Mouse (Mus musculus): ENCODE data around the gene Thbs3. TPM values are rescaled to one million over a fixed set of nuclear protein-coding genes. Genes with fewer than 3 reads are reported as not detected.

Gene Thbs3
- polyA plus RNA-seq, 1 experiment from 2014 or later: 17.5 TPM

DNA sequence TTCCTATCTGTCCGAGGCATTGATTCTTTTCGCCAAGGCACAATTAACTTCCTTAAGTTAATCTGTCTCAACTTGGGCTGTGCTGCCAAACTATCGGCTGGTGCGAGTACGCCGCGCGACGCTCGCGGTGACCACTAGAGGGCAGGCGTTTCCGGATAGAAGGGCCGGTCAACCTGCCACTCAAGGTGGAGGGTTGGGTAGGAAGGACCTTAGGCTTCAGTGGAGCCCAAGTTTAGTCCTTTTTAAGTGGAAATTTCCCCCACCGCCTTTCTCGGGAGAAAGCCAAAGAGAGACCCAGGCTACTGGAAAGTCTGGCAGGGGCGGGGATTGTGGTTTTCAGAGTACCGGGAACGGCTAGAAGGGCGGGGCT is 13.2 kb downstream of the Thbs3 start:
- Histone ChIP-seq H3K9ac (peak overlapping the region; percentile 56; the same call in 1 of the 2 replicates), H3K4me3 (peak overlapping the region; percentile 55), H3K4me2 (peak overlapping the region; percentile 66), H3K9me3 (replicated peaks) (no peaks in the 10 kb centered on the region), H3K27ac (peak overlapping the region; percentile 56), H3K36me3 (no peaks in the 10 kb centered on the region), H3K4me1 (replicated peaks) (peaks cover 22% of the 10 kb centered on the region), H3K27me3 (peaks cover 32% of the 10 kb centered on the region)
- WGBS: under 1% methylated on average over 20 of the region's 20 CpGs
- peak; percentile 63 for ATAC-seq (replicated peaks; ENCODE audit: insufficient number of reproducible peaks, insufficient read depth, low FRiP score, low read depth)

DNA sequence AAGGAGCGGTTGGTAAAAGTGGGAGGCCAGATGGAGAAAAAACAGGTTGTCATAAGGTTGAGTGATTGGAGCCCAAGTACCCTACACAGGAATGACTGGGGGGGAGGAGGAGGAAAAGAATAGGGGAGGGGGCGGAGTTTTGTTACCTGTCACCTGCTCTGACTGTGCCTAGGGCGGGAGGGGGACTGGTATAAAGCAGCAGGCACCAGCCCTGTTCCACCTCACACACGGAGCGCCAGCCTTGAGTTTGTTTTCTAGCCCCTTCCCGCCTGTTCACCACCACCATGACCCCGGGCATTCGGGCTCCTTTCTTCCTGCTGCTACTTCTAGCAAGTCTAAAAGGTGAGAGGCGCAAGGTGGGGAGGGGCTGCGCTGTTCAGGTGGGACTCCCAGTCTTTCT is 13.9 kb downstream of the Thbs3 start, which contains the start of gene Muc1:
TSS of gene Muc1 (plus strand) at position 222 of the 400 bp plus-strand sequence.
- H3K36me3 ChIP-seq: no peaks in the 10 kb centered on the region
- peak within 1 kb of the TSS; percentile 56; the same call in 1 of the 2 replicates for H3K9ac ChIP-seq
- 36% methylated on average over 10 of the region's 10 CpGs for WGBS
- peak within 1 kb of the TSS; percentile 66 for H3K4me2 ChIP-seq
- peak within 1 kb of the TSS; percentile 56 for H3K27ac ChIP-seq
- peaks cover 32% of the 10 kb centered on the region for H3K27me3 ChIP-seq
- H3K4me3 ChIP-seq: peak within 1 kb of the TSS; percentile 55
- no peak for ATAC-seq (replicated peaks; ENCODE audit: insufficient number of reproducible peaks, insufficient read depth, low FRiP score, low read depth)
- H3K4me1 ChIP-seq (replicated peaks): peaks cover 29% of the 10 kb centered on the region
- no peaks in the 10 kb centered on the region for H3K9me3 ChIP-seq (replicated peaks)

DNA sequence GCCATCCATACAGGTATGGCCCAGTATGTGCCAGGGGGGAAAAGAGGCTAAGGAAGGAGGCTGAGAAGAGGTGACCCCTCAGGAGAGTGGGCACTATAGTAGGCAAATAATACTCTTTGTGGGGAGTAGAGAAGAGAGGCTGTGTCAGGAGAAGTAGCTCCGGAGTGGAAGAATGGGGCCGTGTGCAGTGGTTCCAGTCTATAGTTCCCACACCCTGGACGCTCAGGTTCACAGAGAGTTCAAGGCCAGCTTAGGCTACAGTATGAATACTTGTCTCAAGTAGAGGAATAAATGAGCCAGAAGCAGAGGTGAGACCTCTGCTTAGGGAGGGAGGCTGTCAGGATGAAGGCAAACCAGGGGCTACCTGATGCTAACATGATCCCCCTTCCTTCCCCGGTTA is 14.3 kb downstream of the Thbs3 start:
- Histone ChIP-seq H3K4me2 (0 out of 2 replicates have a peak overlapping the region, but pooled peaks have one; percentile 66), H3K9ac (no peak overlapping the region), H3K27me3 (peaks cover 32% of the 10 kb centered on the region), H3K36me3 (no peaks in the 10 kb centered on the region), H3K9me3 (replicated peaks) (no peaks in the 10 kb centered on the region), H3K4me1 (replicated peaks) (peaks cover 33% of the 10 kb centered on the region), H3K27ac (no peak overlapping the region), H3K4me3 (no peak overlapping the region)
- no peak for ATAC-seq (replicated peaks; ENCODE audit: insufficient number of reproducible peaks, insufficient read depth, low FRiP score, low read depth)
- 59% methylated on average over 4 of the region's 4 CpGs for WGBS

DNA sequence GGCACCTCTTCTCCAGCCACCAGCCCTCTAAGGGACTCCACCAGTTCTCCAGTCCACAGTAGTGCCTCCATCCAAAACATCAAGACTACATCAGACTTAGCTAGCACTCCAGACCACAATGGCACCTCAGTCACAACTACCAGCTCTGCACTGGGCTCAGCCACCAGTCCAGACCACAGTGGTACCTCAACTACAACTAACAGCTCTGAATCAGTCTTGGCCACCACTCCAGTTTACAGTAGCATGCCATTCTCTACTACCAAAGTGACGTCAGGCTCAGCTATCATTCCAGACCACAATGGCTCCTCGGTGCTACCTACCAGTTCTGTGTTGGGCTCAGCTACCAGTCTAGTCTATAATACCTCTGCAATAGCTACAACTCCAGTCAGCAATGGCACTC is 15.6 kb downstream of the Thbs3 start:
- no peaks in the 10 kb centered on the region for H3K36me3 ChIP-seq
- no peak overlapping the region for H3K4me3 ChIP-seq
- no peak overlapping the region for H3K4me2 ChIP-seq
- 71% methylated on average over 2 of the region's 2 CpGs for WGBS
- H3K27ac ChIP-seq: no peak overlapping the region
- peaks cover 33% of the 10 kb centered on the region for H3K4me1 ChIP-seq (replicated peaks)
- no peak for ATAC-seq (replicated peaks; ENCODE audit: insufficient number of reproducible peaks, insufficient read depth, low FRiP score, low read depth)
- no peak overlapping the region for H3K9ac ChIP-seq
- H3K9me3 ChIP-seq (replicated peaks): no peaks in the 10 kb centered on the region
- peaks cover 32% of the 10 kb centered on the region for H3K27me3 ChIP-seq

DNA sequence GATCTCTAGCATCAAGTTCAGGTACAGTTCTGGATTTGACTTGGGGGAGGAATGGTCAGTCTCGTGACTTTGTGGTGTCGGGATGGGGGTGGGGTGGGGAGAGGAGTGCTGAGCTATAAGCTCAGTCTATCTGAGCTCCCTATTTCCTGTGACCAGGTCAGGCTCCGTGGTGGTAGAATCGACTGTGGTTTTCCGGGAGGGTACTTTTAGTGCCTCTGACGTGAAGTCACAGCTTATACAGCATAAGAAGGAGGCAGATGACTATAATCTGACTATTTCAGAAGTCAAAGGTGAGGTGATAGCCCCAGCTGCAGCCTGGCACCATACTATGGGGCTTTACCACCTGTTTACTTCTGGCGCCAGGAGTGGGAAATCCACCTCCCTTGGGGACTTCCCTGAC is 16.4 kb downstream of the Thbs3 start:
- no peak overlapping the region for H3K4me2 ChIP-seq
- peaks cover 25% of the 10 kb centered on the region for H3K27me3 ChIP-seq
- no peaks in the 10 kb centered on the region for H3K9me3 ChIP-seq (replicated peaks)
- H3K36me3 ChIP-seq: no peaks in the 10 kb centered on the region
- H3K27ac ChIP-seq: no peak overlapping the region
- 48% methylated on average over 7 of the region's 7 CpGs for WGBS
- no peak overlapping the region for H3K9ac ChIP-seq
- H3K4me3 ChIP-seq: no peak overlapping the region
- ATAC-seq (replicated peaks; ENCODE audit: insufficient number of reproducible peaks, insufficient read depth, low FRiP score, low read depth): no peak
- peaks cover 33% of the 10 kb centered on the region for H3K4me1 ChIP-seq (replicated peaks)

DNA sequence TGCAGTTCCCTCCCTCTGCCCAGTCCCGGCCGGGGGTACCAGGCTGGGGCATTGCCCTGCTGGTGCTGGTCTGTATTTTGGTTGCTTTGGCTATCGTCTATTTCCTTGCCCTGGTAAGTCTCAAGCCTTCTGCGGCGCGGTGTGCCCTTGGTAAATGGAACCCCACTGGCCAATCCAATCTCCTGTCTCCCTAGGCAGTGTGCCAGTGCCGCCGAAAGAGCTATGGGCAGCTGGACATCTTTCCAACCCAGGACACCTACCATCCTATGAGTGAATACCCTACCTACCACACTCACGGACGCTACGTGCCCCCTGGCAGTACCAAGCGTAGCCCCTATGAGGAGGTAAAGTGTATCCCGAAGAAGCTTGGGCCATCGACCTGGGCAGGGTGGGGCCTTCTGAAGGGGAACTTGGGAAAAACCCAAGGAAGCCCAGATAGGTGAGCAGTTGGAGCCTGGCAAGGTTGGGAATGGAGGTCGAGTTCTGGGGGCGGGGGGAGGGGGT is 16.8 kb downstream of the Thbs3 start:
- ATAC-seq (replicated peaks; ENCODE audit: insufficient number of reproducible peaks, insufficient read depth, low FRiP score, low read depth): no peak
- Histone ChIP-seq H3K27ac (no peak overlapping the region), H3K9me3 (replicated peaks) (no peaks in the 10 kb centered on the region), H3K4me1 (replicated peaks) (peaks cover 31% of the 10 kb centered on the region), H3K9ac (no peak overlapping the region), H3K27me3 (peaks cover 23% of the 10 kb centered on the region), H3K36me3 (no peaks in the 10 kb centered on the region), H3K4me3 (no peak overlapping the region), H3K4me2 (no peak overlapping the region)
- WGBS: 72% methylated on average over 16 of the region's 16 CpGs

DNA sequence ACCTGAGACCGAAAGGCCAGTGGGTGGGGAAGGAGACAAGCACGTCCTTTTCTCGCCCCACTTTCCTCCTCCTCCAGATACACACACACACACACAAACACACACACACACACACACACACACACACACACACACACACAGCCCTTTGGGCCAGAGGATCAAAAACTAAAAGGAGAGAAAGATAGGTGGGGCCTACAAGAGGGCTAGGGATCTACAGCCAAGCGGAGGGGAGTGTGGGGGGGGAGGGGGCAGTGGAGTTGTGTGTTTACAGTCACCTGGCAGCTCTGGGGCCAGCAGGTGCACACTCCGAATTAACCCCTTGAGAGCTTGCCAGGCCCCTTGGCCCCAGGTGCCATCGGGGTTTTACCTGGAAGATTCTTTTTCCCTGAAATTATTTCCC is 17.6 kb downstream of the Thbs3 start:
- H3K27ac ChIP-seq: no peak overlapping the region
- 70% methylated on average over 6 of the region's 6 CpGs for WGBS

DNA sequence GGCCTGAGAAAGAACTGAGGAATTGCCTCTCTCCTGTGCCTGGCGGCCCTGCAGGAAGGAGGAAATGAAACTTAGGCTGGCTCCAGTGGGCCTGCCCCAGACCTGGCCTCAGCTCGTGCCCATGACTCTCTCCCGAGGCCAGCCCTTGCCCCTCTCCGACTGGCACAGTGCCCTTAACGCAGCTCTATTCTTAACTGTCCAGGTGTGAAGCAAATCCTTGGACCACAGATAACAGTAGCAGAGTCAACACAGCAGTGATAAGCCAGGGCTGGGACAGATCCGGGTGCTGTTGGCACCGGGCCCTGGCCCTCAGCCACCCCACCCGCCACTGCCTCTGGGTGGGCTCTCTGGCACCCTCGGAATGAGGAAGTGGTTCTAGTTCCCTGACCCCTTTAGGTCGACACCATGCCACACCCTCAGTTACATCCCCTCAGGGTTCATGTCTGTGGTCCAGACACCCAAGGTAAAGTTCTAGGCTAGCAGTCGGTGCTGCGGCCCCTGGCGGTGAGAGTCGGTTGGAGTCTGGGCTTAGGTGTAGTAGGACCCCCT is 18.7 kb downstream of the Thbs3 start:
- peaks cover 26% of the 10 kb centered on the region for H3K27me3 ChIP-seq

More for the DNA sequence above, 17.6 kb downstream of the Thbs3 start:
- Histone ChIP-seq H3K4me2 (no peak overlapping the region), H3K27me3 (peaks cover 23% of the 10 kb centered on the region), H3K9ac (no peak overlapping the region), H3K4me1 (replicated peaks) (peaks cover 24% of the 10 kb centered on the region), H3K9me3 (replicated peaks) (no peaks in the 10 kb centered on the region), H3K4me3 (no peak overlapping the region), H3K36me3 (no peaks in the 10 kb centered on the region)
- ATAC-seq (replicated peaks; ENCODE audit: insufficient number of reproducible peaks, insufficient read depth, low FRiP score, low read depth): no peak

DNA sequence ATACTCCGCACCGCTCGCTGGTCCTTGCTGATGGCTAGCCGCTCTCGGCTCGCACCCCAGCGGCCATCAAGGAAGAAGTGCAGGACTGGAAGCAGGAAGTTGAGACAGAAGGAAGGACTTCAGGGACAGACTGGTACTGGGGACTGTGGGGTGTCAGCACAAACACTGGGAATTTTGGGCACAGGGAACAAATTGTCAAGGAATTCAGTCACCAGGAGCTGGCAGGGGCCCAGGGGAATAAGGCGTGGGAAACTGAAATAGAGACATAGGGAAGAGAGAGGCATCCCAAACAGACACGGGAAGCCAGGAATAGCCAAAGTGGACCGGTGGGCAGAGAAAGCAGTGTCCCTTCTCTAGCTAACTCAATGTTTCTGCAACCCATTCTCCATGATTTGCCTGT is 21.5 kb downstream of the Thbs3 start:
- ATAC-seq (replicated peaks; ENCODE audit: insufficient number of reproducible peaks, insufficient read depth, low FRiP score, low read depth): no peak
- WGBS: 86% methylated on average over 10 of the region's 10 CpGs
- peaks cover 11% of the 10 kb centered on the region for H3K27me3 ChIP-seq

More for the DNA sequence above, 18.7 kb downstream of the Thbs3 start:
- peak overlapping the region; percentile 55 for H3K27ac ChIP-seq
- 41% methylated on average over 14 of the region's 14 CpGs for WGBS
- no peaks in the 10 kb centered on the region for H3K36me3 ChIP-seq
- no peaks in the 10 kb centered on the region for H3K9me3 ChIP-seq (replicated peaks)
- H3K4me2 ChIP-seq: peak overlapping the region; percentile 19
- H3K9ac ChIP-seq: no peak overlapping the region
- ATAC-seq (replicated peaks; ENCODE audit: insufficient number of reproducible peaks, insufficient read depth, low FRiP score, low read depth): peak; percentile 54; the same call in 1 of the 2 replicates
- H3K4me1 ChIP-seq (replicated peaks): peaks cover 16% of the 10 kb centered on the region
- no peak overlapping the region for H3K4me3 ChIP-seq

DNA sequence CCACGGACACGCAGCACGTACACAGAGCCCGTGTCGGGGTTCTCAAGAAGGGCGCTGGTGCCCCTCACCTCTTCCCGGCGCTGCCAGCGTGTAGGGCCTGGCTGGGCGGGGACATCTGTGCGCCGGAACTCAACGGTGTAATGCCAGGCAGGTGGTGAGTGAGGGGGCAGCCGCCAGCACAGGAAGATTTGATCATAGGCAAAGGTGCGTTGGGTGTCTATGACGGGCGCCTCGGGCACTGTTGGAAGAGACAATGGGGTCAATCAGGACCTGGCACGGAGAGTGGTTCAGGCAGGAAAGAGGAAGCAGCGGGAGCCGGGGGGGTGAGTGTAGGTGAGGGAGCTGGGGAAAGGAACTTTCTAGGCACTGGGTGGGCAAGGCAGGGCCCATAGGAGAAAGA is 22.7 kb downstream of the Thbs3 start:
- Histone ChIP-seq H3K27me3 (peaks cover 11% of the 10 kb centered on the region), H3K9ac (no peak overlapping the region), H3K9me3 (replicated peaks) (no peaks in the 10 kb centered on the region), H3K4me3 (no peak overlapping the region), H3K27ac (no peak overlapping the region), H3K4me1 (replicated peaks) (peaks cover 15% of the 10 kb centered on the region), H3K36me3 (no peaks in the 10 kb centered on the region), H3K4me2 (no peak overlapping the region)
- ATAC-seq (replicated peaks; ENCODE audit: insufficient number of reproducible peaks, insufficient read depth, low FRiP score, low read depth): no peak
- 90% methylated on average over 21 of the region's 21 CpGs for WGBS

More for the DNA sequence above, 21.5 kb downstream of the Thbs3 start:
- no peak overlapping the region for H3K4me3 ChIP-seq
- H3K4me2 ChIP-seq: no peak overlapping the region
- no peak overlapping the region for H3K27ac ChIP-seq
- peaks cover 16% of the 10 kb centered on the region for H3K4me1 ChIP-seq (replicated peaks)
- H3K36me3 ChIP-seq: no peaks in the 10 kb centered on the region
- no peak overlapping the region for H3K9ac ChIP-seq
- H3K9me3 ChIP-seq (replicated peaks): no peaks in the 10 kb centered on the region

DNA sequence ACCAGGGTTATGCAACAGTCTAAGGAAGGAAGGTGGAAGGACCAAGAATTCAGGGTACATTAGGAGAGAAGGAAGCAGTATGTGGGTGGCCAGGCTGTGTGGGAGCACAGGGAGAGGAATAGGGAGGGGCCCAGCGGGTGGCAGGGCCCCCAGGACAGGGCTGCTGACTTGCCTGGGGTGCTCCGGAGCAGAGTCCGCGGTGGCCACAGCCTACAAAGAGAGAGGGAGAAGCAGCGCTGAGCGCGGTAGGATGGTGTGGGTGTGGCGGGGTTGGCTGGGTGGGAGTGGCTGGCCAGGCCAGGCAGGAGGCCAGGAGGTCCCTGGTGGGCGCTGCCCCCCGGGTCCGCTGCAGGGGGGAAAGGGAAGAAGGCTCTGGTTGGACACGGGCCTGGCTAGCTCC is 23.5 kb downstream of the Thbs3 start:
- Histone ChIP-seq H3K9ac (no peak overlapping the region), H3K27ac (no peak overlapping the region), H3K4me3 (no peak overlapping the region), H3K4me2 (no peak overlapping the region), H3K9me3 (replicated peaks) (no peaks in the 10 kb centered on the region), H3K27me3 (peaks cover 14% of the 10 kb centered on the region), H3K36me3 (no peaks in the 10 kb centered on the region), H3K4me1 (replicated peaks) (peaks cover 10% of the 10 kb centered on the region)
- ATAC-seq (replicated peaks; ENCODE audit: insufficient number of reproducible peaks, insufficient read depth, low FRiP score, low read depth): no peak
- 61% methylated on average over 12 of the region's 12 CpGs for WGBS

DNA sequence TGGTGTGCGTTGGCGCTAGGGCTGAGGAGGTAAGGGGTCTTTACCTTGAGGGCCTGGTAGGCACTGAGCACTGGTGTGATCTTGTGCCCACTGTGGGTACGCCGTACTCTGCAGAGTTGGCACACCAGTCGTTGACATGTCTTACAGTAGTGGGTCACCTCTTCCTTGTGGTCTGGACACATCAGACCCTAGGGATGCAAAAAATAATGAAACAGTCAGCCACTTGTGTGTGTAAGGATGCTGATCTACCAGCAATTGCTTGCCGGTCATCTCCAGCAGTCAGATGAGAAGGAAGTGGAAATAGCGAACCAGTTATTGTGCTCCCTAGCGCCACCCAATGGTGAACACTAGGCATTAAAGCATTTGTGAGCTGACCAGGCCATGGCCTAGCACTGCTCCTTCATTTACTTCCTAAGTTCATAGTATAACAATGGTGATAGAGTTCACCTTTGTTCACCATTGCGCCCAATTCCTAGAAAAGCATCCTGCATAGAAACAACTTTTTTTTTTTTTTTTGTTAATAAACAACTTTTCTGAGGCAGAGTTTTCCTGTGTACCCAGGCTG is 27.4 kb downstream of the Thbs3 start:
- Histone ChIP-seq H3K4me2 (no peak overlapping the region), H3K4me3 (no peak overlapping the region)

More for the DNA sequence above, 27.4 kb downstream of the Thbs3 start:
- Histone ChIP-seq H3K9me3 (replicated peaks) (no peaks in the 10 kb centered on the region), H3K9ac (no peak overlapping the region), H3K27me3 (peaks cover 23% of the 10 kb centered on the region), H3K4me1 (replicated peaks) (peaks cover 36% of the 10 kb centered on the region), H3K27ac (no peak overlapping the region), H3K36me3 (no peaks in the 10 kb centered on the region)
- 69% methylated on average over 9 of the region's 9 CpGs for WGBS
- no peak for ATAC-seq (replicated peaks; ENCODE audit: insufficient number of reproducible peaks, insufficient read depth, low FRiP score, low read depth)

Measured in heart, embryonic 15.5 days (tissue).